Mouse (Mus musculus): ENCODE results near the gene Nrxn3.

DNA sequence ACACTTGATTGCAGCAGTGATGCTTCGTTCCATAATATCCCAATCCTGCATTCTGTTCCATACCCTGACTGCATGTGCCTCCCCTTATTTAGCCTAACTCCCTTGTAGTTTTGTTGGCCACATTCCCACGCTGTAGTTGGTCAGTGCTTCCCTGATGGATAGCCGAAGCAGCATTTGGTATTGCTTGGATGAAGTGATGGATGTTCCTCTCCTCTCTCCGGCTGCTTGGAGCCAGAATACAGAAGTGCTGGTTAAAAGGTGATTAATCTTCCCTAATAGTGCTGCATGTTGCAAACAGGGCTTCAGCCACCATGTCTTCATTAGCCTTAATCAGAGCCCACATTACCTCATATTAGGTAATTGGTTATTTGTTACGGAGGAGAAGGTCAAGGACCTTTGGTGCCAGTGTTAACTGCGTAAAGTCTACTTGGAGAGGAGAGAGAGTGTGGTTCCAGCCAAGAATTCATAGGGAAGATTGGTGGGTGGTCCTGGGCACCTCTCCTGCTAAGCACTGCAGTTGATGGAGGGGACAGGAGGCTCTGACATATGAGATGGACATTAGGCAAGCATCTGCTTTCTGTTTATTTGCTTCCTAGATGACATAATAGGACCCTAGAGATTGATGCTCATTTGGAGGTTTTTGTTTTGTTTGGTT, 846.2 kb downstream of the Nrxn3 start:
- TF ChIP-seq CTCF (IDR thresholded peaks at IDR 0.05; ENCODE audit: control insufficient read depth, insufficient read depth, low read length), result no peak
- TF ChIP-seq POLR2A (IDR thresholded peaks at IDR 0.05; ENCODE audit: borderline replicate concordance, control insufficient read depth, low read depth, low read length), result no peak
